Mouse (Mus musculus): ENCODE measurements around the gene Gypa.

GRCm38 (mm10) chr8:80494346-80494660 lies 722 bp downstream of the Gypa start:
- TF ChIP-seq CTCF (IDR thresholded peaks at IDR 0.05; ENCODE audit: control insufficient read depth, insufficient read depth, low read length), result no peak
- TF ChIP-seq POLR2A (IDR thresholded peaks at IDR 0.05; ENCODE audit: borderline replicate concordance, control insufficient read depth, low read depth, low read length), result no peak
